Comparison of ENCODE assay signal across 8 mouse cellular contexts in the genomic region with DNA sequence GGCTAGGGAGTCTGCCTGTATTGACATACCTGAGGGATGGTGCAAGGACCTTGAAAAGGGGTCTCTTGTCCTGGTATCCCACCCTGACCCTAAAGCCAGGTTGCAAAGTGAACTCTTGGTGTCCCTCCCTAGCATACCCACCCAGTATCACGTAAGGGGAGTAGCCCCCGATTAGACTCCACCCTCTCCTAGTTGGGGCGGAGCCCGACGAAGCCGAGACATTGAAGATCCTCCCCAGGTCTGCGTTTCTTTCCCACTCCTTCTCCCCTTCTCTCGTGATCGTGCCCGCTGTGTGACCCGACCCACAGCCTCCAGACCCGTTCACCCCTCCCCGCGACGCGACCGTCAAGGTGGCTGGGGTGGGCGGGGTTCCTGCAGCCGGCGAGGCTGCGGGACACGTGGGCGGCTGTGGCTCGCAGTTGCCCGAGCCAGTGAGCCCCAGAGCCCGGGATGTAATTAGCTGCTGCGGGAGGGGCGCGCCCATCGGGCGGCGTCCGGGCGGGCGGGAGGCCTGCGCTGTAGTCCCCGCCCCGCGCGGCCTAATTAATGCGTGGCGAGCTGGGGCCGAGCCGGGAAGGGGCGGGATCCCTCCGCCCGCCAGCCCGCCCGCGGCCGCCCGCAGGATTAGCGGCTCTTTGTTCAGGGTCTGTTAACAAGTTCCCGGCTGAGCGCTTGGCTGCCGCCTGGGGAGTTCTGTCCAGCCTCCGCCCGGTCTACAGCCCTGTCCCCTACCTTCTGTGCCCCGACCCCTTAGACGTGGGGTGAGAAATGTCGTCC. TPM values are rescaled to one million over a fixed set of nuclear protein-coding genes. Genes with fewer than 3 reads are reported as not detected.
DNase-seq lines count a peak whose midpoint lies in the region; ATAC-seq and TF ChIP-seq lines count a peak whose summit lies in the region.

No protein-coding gene starts in this region.

- peaks cover 86% of the 10 kb centered on the region for H3K27me3 ChIP-seq in heart, embryonic 12.5 days (replicated peaks)
- peaks cover 12% of the 10 kb centered on the region for H3K27me3 ChIP-seq in small intestine, adult 2 months (ENCODE audit: control insufficient read depth, insufficient read depth, low read length)

- WGBS in heart, embryonic 12.5 days: under 1% methylated on average over 59 of the region's 61 CpGs
- WGBS in small intestine, adult 2 months: 2% methylated on average over 61 of the region's 61 CpGs

- no peak for TF ChIP-seq POLR2A in cortical plate, adult 2 months (IDR thresholded peaks at IDR 0.05; ENCODE audit: extremely low read depth, insufficient read depth, low read length)
- no peak for TF ChIP-seq POLR2A in small intestine, adult 2 months (IDR thresholded peaks at IDR 0.05; ENCODE audit: low read depth, low read length)

- H3K4me2 ChIP-seq in heart, embryonic 12.5 days: peak overlapping the region; percentile 96

- H3K9ac ChIP-seq in heart, embryonic 12.5 days: peak overlapping the region; percentile 62; the same call in 1 of the 2 replicates

- H3K4me1 ChIP-seq in cortical plate, adult 2 months (ENCODE audit: control insufficient read depth, insufficient read depth, low read length): peaks cover 11% of the 10 kb centered on the region
- peaks cover 17% of the 10 kb centered on the region for H3K4me1 ChIP-seq in heart, embryonic 12.5 days (replicated peaks)
- H3K4me1 ChIP-seq in small intestine, adult 2 months (ENCODE audit: control insufficient read depth, insufficient read depth, insufficient read length, low read length): peaks cover 3% of the 10 kb centered on the region; the same call in 1 of the 2 replicates

- no peak for TF ChIP-seq CTCF in cortical plate, adult 2 months (IDR thresholded peaks at IDR 0.05; ENCODE audit: extremely low read depth, insufficient read depth, low read length)
- no peak for TF ChIP-seq CTCF in small intestine, adult 2 months (IDR thresholded peaks at IDR 0.05; ENCODE audit: extremely low read depth, insufficient read length, insufficient replicate concordance, low read depth, low read length)

- ATAC-seq in heart, embryonic 12.5 days (ENCODE audit: insufficient number of reproducible peaks, low FRiP score): peak; percentile 27; the same call in 1 of the 2 replicates

- no peak overlapping the region for H3K27ac ChIP-seq in cortical plate, adult 2 months (ENCODE audit: insufficient read depth, low read length)
- no peak overlapping the region for H3K27ac ChIP-seq in heart, embryonic 12.5 days (ENCODE audit: poor library complexity, severe bottlenecking)
- H3K27ac ChIP-seq in small intestine, adult 2 months (ENCODE audit: insufficient read depth, low read depth, low read length): no peak overlapping the region

- peak overlapping the region; percentile 41 for H3K4me3 ChIP-seq in cortical plate, adult 2 months (ENCODE audit: insufficient read depth, low read length)
- peak overlapping the region; percentile 56 for H3K4me3 ChIP-seq in heart, embryonic 12.5 days
- H3K4me3 ChIP-seq in small intestine, adult 2 months (ENCODE audit: low read depth, low read length): peak overlapping the region; percentile 63

- no peaks in the 10 kb centered on the region for H3K9me3 ChIP-seq in heart, embryonic 12.5 days (replicated peaks)

- DNase-seq in right cerebral cortex, postnatal 14 days: peak; percentile 38
- no peak for DNase-seq in right cerebral cortex, adult 2 months (ENCODE audit: low spot score in 2 of 2)
- peak; percentile 46 for DNase-seq in kidney, postnatal 14 days
- DNase-seq in lung, postnatal 36 days: peak; percentile 20
- DNase-seq in thymus, postnatal 25 days: no peak

- no peaks in the 10 kb centered on the region for H3K36me3 ChIP-seq in heart, embryonic 12.5 days
- H3K36me3 ChIP-seq in small intestine, adult 2 months (ENCODE audit: control insufficient read depth, insufficient read depth, low read length): no peaks in the 10 kb centered on the region

RNA-seq across cellular contexts. Expression of a gene that starts 6.7 kb away (rescaled TPM):
- 62.2 and 66.0 TPM in 2 replicates for polyA plus RNA-seq in cortical plate, adult 2 months (2012; rRNA removed)
- polyA plus RNA-seq in heart, embryonic 12.5 days (2016; fragmentation: Nextera tagmentation; extraction: Ambion mirVana): 2.9 and 4.3 TPM in 2 replicates
- 4.4 and 5.1 TPM in 2 replicates for polyA plus RNA-seq in small intestine, adult 2 months (2012; rRNA removed)

Comparison
In these comparisons a context has a peak if more than half of its experiments do, and no peak if none do; other contexts are left out.
1. DNase-seq: peak in right cerebral cortex, postnatal 14 days (single experiment), kidney, postnatal 14 days (single experiment) and lung, postnatal 36 days (single experiment); none in right cerebral cortex, adult 2 months (0 of 2) and thymus, postnatal 25 days (single experiment).
2. RNA of a gene that starts 6.7 kb away (polyA plus RNA-seq): 62.2 to 66.0 TPM in cortical plate, adult 2 months; 4.4 to 5.1 TPM in small intestine, adult 2 months and 2.9 to 4.3 TPM in heart, embryonic 12.5 days; every median in the first group is over 10 times any median in the second.
3. Peak in every context shown above with its lines, with median percentiles within 50 percentile points of each other: H3K4me3 ChIP-seq.